Mouse (Mus musculus): Measurements from ENCODE around the gene Mylk4.

The Mylk4 gene

DNA sequence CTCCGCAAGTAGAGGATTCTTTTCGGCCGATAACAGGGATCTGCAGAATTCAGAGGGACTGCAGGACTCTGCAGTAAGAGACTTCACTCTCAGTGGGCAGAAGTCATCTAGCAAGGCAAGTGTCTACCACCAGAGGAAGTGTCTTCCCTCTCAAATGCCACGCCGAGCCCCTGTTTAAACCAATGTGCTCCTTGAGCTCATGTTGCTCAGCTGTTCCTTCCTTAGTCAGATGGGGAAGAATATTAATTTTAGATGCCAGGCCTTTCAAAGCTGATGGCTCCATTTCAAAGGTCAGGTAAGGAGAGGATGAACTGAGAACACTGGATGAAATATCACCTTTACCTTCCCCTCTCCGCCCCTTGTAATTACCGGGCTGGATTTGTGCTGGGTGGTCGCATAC is at the start of gene Mylk4:
Mylk4 (minus strand) TSS at position 139 of the 400 bp plus-strand sequence.
- DNase-seq (ENCODE audit: low read depth, low spot score), result no peak

DNA sequence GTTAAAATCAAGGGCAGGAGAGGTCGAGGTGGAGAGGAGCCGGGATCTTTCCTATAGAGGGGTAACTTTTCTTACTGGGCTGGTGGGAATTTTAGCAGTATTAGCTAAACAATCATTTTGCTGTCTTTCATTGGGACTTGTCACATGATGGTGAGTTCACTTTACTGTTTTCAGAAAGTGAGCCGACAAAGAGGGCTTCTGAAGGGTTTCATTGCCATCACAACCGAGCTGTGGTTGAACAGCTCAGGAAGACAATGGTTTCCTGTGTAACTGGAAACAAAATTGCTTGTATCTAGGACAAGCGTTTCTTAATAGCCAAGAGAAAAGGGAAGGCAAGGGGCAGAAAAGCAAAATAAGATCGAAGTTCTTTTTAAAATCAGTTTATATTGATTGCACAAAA is 49.5 kb upstream of the Mylk4 start:
- DNase-seq (ENCODE audit: low read depth, low spot score), result no peak

DNA sequence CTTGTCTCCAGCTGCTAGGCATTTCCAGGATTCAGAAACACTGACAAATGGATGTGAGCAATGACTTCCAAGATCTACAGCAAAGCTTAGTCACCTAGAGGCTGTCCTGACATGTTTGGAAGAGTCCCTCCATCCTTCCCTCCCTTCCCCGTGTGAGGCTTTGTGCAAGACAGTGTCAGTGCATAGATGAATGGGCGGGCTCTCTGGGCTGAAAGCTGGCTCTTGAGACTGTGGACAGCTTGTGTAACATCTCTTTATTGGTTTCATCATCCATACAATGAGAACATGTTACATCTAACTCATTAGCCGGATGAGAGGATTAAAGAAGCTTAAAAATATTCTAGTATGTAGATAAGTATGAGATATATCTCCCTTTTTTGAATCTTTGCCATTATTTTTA is 49.0 kb upstream of the Mylk4 start:
- DNase-seq (ENCODE audit: low read depth, low spot score), result no peak

DNA sequence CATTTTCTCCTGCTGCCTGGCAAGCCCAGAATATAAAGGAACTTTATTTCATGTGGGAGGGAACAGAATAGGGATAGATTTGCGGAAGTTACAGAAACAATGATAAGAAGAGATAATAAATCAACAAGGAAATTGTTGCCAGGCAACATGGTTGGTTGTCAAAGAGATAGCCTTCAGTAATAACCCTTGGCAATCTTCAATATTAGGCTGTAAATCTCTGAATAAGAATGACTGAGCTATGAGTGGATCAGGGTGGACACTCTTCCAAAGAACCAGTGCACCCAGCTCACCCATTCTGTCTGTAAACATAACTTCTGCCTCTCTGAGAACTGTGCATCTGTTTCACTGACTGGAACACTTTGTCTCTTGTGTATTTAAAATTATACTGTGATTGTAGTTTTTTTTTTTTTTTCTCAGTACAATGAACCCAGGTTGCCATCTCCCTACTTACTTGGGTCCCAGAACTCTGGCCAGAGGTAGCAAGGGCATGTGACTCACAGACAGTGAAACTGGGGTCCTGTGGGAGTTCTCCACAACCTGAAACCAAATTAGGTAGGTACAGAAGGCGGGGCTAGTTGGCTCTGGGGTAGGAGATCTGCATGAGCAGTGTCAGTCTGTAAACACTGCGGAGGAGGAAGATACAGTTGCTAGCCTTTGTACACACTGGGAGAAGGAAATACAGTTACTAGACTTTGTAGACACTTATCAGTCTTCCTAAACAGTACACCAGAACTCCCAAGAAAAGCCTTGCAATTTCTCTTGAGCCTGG is 47.9 kb upstream of the Mylk4 start:
- DNase-seq (ENCODE audit: low read depth, low spot score), result no peak

DNA sequence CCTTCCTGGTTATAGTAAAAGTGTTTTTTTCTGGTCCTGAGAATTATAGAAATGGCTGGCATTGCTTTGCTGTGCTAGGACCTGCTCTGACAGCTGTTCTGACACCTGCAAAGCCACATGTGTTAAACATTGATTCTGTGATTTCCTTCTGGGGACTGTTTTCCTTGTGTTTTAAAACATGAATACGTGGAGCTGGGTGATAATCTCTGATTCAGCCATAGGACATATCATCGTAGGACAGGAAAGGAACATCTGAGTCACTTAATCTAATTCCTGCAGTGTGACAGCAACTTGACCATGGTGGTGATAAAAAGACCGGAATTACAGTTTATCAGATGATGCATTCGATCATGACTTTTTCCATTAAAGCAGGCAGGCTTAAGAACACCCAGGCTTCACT is 45.1 kb upstream of the Mylk4 start:
- no peak for DNase-seq (ENCODE audit: low read depth, low spot score)

DNA sequence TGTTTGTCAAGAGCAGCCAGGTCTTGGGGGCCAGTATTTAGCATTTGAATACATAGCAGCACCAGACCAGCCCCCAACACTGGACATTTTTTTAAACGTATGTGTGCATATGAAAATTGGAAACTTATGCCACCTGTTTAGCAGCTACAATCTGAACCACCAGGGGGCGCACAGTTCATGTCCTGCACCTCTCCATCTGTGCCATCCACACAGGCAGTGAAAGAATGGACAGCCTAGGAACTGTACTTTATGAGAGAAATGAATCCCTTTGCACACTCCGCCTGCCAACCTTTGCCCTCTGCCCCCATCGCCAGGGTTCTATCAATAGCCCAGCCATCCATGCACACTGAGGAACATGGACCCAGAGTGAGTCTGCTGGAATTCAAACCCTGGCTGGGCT is 44.2 kb upstream of the Mylk4 start:
- DNase-seq (ENCODE audit: low read depth, low spot score), result peak; percentile 64

DNA sequence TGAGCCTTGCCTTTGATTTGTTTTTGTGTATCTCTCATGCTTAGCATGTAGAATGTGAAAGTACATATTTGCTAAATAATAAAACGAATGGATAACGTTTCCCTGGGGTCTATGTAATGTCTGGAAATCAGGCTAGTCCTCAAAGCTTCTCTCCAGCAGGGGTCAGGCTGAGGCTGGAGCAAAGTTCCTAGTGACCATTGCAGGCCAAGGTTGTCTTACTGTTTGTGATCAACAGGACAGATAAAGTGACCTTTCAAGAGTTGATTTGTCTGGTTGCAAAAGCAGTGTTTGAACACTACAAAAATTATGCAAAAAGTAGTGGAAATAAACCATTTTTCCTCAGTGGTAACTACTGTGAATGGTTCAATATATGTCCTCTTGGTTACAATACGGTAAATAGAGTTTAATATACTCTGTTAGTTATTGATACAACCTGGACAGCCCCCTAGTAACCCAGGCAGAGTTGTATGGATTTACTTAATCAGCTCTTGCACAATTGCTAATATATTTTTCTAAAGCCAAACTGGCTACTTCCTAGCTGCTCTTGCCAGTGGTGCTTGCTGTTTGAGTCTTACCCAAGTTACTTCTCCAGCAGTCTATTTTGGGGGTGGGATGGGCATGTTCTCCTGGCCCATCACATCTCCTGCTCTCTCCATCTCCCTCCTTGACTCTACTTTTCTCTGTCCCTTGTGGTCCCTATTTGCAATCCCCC is 43.5 kb upstream of the Mylk4 start:
- no peak for DNase-seq (ENCODE audit: low read depth, low spot score)

DNA sequence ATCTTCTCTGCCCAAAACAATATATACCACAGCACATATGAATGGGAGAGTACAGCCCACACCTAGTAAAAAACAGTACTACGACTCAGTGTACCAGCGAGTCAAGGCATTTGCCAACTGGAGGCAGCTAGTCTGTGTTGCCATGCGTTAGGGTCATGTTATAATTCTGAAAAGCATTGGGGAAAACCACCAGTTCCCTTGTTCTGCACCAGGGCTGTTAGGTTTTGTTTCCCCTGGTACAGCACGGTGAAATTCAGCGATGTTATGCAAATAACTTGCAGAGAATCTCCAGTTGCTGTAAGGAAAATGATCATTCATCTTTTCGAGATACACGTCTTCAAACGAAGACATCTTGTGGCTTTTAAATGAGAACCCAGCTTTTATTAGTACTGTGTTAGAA is 41.8 kb upstream of the Mylk4 start:
- DNase-seq (ENCODE audit: low read depth, low spot score), result peak; percentile 53

DNA sequence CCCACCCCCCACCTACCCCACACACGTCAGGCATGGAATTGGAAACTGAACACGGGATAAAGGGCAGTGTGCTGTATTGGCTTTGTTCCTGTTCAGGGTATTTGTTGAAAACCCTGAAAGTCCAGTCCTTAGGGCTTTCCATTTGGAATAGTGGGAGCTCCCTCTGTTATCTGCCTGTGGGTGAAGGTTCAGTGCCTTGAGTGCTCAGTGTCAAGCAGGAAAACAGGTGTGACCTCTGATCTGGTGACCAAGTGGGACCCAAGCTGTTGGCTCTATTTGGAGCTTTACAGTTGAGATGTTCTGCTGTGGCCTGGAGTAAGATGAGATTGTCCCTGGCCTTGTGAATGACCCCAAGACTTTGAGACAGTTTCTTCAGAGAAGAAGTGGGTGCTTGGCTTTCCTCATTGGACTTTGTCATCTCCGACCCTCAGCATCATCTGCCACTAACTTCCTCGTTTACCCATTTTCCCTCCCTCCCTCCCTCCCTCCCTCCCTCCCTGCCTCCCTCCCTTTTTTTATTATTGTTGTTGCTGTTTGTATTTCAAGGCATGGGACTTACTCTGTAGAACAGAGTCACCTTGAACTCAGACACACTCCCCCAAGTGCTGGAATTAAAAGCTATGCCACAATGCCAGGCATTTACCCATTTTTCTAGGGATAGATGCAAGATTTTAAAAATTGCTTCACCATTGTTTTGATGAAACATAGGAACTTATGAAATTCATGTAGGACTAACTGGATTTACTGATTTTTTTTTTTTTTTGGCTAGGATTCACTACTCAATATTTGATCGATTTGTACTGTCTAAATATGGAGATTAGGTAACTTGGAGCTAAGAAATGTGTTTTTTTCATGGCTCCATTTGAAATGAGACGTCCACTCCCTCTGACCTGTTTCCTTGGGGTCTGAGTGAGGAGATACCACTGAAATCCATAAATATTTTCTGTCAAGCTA is 40.9 kb upstream of the Mylk4 start:
- DNase-seq (ENCODE audit: low read depth, low spot score), result no peak

DNA sequence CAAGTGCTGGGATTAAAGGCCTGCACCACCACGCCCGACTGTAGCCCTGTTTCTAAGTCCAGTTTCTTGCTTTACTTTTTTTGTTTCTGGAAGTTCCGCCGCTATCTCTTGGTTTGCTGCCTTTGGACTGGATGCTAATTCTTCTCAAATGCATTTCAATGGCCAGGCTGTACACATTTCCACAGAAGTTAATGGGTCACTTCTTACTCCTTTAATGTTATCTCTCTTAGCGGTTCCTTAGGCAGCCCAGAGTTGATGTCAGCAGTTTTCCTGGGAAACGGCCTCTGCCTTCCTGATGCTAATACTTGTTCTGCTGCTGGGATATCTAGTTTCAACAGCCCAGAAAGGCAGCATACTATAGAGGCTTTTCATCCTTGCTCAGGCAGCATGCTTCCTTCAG is 39.4 kb upstream of the Mylk4 start:
- DNase-seq (ENCODE audit: low read depth, low spot score), result no peak

DNA sequence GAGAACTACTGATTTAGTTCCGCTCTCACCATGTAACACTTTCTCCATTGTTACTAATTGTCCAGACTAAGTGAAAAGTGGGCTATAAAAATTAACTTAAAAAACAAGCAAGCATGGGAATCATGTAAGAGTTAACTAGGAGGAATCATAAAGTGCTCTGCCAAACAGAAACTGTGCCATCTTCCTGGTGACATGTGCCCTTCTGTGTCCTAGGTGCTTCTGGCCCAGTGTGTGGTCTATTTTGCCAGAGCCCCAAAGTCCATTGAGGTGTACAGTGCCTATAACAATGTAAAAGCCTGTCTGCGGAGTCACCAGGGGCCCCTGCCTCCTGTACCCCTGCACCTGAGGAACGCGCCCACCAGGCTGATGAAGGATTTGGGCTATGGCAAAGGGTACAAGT is 37.9 kb upstream of the Mylk4 start:
- DNase-seq (ENCODE audit: low read depth, low spot score), result no peak

DNA sequence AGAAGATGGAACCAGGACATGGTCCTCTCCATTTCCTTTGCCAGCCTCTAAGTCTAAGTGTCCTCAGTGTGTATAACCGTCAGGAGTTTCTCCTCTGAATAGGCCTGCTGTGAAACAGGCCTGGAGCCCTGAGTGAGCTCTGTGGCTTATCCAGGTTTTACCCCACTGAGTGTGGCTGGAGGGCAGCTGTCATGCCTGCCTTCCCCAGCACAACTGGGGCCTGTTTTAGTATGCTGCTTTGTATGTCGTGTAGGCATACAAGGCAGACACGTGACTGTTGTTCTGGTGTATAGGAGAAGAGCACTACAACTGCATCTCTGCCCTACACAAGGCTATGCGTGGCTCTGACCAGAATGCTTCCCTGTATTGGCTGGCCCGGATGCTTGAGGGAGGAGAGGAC is 36.2 kb upstream of the Mylk4 start:
- DNase-seq (ENCODE audit: low read depth, low spot score), result no peak

DNA sequence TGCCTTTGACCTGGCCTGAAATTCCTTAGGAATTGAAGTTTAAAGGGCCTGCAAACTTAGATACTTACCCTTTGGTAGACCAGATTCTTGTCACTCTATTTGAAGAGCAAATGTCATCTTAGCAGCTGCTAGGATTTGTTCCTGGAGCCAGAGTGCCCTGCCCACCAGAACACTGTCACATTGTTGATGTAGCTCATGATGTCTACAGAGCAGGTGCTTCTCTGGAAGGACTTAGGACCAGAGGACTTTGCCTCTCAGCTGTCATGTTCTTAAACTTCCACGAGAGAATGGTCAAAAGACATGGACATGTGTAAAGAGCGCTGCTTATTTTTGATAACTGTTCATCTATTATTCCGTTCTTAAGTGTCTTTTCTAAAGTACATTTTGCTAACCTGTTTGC is 35.5 kb upstream of the Mylk4 start:
- DNase-seq (ENCODE audit: low read depth, low spot score), result no peak

DNA sequence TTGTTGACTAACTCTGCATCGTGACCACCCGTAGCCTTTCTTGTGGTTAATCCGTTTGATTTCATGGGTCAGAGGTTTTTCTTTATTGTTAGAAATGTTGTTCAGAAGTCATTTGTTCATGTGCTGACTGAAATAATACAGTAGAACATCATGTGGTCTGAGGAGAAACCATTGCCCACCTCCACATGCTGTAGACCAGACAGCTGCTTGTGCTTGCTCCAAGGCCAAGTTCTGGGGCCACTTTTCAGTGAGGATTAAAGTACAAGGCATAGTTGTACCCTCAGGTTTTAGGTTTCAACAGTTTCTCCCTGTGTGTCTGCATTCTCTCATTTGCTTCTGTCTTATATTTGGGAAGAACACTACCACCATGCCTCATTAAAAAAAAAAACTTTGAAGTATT is 23.9 kb upstream of the Mylk4 start:
- no peak for DNase-seq (ENCODE audit: low read depth, low spot score)

DNA sequence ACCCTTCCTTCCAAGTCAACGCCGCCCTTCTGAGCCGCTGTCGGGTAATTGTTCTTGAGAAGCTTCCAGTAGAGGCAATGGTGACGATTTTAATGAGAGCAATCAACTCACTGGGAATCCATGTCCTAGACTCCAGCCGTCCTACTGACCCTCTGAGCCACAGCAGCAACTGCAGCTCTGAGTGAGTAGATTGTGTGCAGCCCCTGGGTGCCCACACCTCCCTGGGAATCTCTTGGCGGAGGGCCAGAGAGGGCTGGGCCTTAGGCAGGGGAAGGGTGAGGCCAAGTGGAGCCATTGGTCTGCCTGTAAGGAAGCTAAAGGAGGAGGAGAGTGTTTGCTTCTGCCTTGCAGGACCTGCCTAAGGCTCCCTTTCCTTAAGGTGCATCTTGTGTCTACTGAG is 23.1 kb upstream of the Mylk4 start:
- no peak for DNase-seq (ENCODE audit: low read depth, low spot score)

DNA sequence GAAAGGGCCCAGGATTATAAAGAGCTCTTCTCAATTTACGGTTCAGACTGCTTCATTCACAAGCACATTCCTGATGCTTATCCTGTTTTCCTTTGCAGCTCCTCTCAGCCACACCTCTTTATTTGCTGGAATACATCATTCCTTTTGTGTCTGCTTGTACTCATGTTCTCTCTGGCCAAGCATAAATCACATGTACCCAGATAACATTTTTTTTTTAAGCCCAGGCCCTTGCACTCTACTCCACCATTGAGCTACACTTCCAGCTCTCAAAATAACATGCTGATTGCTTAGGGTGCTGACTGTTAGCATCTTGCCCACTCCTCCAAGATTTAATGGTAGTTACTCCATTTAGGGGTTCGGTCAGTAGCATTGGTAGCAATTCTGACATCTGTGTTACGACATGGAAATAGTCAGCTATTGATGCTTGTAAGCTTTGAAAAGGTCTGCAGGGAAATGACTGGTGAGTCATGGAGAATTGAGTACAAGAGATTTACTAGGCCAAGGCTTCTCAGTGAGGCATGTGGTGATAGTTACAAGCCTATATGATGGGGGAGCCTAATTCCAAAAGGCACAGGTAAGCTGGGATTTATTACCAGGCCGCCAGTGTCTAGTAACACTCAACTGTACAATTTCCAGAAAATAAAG is 20.1 kb upstream of the Mylk4 start:
- DNase-seq (ENCODE audit: low read depth, low spot score), result no peak

DNA sequence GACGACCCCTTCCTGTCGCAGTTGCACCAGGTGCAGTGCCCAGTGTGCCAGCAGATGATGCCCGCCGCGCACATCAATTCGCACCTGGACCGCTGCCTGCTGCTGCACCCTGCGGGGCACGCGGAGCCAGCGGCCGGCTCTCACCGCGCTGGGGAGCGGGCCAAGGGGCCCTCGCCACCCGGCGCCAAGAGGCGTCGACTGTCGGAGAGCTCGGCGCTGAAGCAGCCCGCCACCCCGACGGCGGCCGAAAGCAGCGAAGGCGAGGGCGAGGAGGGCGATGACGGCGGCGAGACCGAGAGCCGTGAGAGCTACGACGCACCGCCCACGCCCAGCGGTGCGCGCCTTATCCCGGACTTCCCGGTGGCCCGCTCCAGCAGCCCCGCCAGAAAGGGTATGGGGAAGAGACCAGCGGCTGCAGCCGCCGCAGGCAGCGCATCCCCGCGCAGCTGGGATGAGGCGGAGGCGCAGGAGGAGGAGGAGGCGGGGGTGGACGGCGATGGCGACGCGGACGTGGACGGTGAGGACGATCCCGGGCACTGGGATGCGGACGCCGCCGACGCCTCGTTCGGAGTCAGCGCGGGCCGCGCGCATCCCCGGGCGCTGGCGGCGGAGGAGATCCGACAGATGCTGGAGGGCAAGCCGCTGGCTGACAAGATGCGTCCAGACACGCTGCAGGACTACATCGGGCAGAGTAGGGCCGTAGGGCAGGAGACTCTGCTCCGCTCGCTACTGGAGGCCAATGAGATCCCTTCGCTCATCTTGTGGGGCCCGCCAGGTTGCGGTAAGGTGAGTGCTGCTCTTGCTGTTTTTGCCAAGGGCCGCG is 18.7 kb upstream of the Mylk4 start, which contains the start of gene D930007J09Rik:
D930007J09Rik (minus strand) TSS at position 591 of the 823 bp plus-strand sequence.
- DNase-seq (ENCODE audit: low read depth, low spot score), result no peak

DNA sequence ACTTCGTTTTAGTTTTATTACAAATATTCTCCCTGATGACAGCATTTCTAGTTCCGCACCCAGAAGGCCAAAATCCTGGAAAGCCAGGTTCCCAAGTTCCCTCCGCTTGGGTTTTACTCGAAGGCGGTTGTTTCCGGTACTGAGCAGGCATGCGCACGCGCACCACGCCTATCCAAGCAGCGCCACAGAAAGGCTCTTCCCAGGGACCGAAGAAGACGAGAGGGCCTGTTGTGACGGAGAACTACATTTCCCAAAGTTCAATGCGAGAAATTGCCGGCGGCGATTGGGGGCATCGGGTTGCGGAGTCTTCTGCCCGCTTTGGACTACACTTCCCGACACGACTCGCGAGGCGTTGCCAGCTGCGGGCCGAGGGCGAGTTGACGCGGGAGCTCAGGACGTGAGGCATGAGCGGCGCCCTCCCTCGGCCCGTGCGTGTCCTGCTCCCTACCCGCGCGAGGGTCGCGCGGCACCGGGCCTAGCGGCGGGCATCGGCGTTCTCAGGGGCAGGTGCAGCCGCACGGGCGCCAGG is 18.0 kb upstream of the Mylk4 start, which contains the start of gene Wrnip1:
Wrnip1 (plus strand) TSS at position 346 of the 529 bp plus-strand sequence.
- peak; percentile 98 for DNase-seq (ENCODE audit: low read depth, low spot score)

DNA sequence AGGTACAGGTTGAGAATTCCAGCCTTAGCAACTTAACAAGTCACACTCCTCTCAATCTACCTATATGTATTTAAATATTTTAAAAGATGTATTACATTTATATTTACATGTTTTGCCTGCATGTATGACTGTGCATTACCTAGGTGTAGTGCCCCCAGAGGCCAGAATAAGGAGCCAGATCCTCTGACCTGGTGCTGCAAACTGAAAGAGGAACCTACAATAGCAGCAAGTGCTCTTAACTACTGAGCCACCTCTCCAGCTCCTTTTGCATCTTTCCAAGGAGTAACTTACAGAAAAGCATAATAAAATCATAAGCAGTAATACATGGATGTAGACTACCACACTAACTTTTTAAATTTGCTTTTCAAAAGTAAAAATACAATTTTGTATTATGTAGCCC is 17.1 kb upstream of the Mylk4 start:
- peak; percentile 85 for DNase-seq (ENCODE audit: low read depth, low spot score)

DNA sequence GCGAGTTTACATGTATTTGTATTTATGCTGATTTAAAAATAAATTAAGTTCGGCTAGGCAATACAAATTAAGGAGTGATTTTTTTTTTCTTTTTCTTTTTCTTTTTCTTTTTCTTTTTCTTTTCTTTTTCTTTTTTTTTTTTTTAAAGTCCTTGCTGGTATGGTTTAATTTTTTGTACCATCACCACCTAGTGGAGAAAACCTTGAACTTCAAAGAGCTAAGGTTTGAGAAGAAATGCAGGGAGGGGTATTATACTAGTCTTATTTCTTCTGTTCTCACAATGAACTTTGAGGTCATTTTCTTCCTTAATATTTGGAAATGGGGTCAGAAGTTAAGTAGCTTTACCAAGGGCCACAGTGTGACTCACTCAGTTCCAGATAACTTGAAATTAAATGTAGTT is 15.4 kb upstream of the Mylk4 start:
- peak; percentile 41 for DNase-seq (ENCODE audit: low read depth, low spot score)

Data from A20 (cell line).